Mouse (Mus musculus) heart, postnatal 10 days (tissue): ENCODE measurements at regions not wholly inside any gene's neighbourhood (a gene's known extent, or its start where the extent isn't known, plus 50 kb on each side); places are given as distances from the start of the nearest gene placed in this dataset.
A peak's percentile ranks its signal among the peaks of the same experiment; 100 is the strongest.

Experiments
- DNase-seq, 2 experiments: peaks; one replicate each; pipeline ENCODE4 v3.0.0; 2021
- intact Hi-C: fragments of 180-260 bp; cut with DNase I; formaldehyde crosslinking; loops from one replicate; pipeline ENCODE4 v1.15.1; 2025

GRCm38 (mm10) chr13:107944831-107945230 lies 99.4 kb upstream of the Smim15 start:
- peak in 1 of 2 experiments; percentile 38 for DNase-seq

GRCm38 (mm10) chr13:107942979-107943378 lies 101.3 kb upstream of the Smim15 start:
- no peak for DNase-seq
- intact Hi-C loops = loop anchor here (5.0 kb wide), 1 partner anchor 41 kb away; no protein-coding TSS in a partner anchor

More at GRCm38 (mm10) chr13:107944831-107945230, 99.4 kb upstream of the Smim15 start:
- intact Hi-C loops = loop anchor here (5.0 kb wide), 1 partner anchor 43 kb away; no protein-coding TSS in a partner anchor

- intact Hi-C loops = loop anchor here (5.0 kb wide), 1 partner anchor 40 kb away; no protein-coding TSS in a partner anchor
Measured at GRCm38 (mm10) chr13:107942297-107942962, 101.8 kb upstream of the Smim15 start.

GRCm38 (mm10) chr13:107939916-107940646 lies 104.2 kb upstream of the Smim15 start:
- intact Hi-C loops = loop anchor here (5.0 kb wide), 1 partner anchor 38 kb away; no protein-coding TSS in a partner anchor
- peak; percentile 62 to 67 for DNase-seq

More at GRCm38 (mm10) chr13:107942297-107942962, 101.8 kb upstream of the Smim15 start:
- DNase-seq = no peak

GRCm38 (mm10) chr13:107935611-107936010 lies 108.6 kb upstream of the Smim15 start:
- no peak for DNase-seq
- intact Hi-C loops = no loop called here

- intact Hi-C loops = no loop called here
Measured at GRCm38 (mm10) chr13:107934691-107935090, 109.6 kb upstream of the Smim15 start.

GRCm38 (mm10) chr13:107933598-107934571 lies 110.4 kb upstream of the Smim15 start:
- peak in 1 of 2 experiments; percentile 9 for DNase-seq
- intact Hi-C loops = no loop called here

More at GRCm38 (mm10) chr13:107934691-107935090, 109.6 kb upstream of the Smim15 start:
- DNase-seq = peak in 1 of 2 experiments; percentile 5

- intact Hi-C loops = no loop called here
- DNase-seq = no peak
Measured at GRCm38 (mm10) chr13:107932423-107933032, 111.7 kb upstream of the Smim15 start.

GRCm38 (mm10) chr13:107931216-107931615 lies 113.0 kb upstream of the Smim15 start:
- no peak for DNase-seq
- intact Hi-C loops = no loop called here

- no peak for DNase-seq
- intact Hi-C loops = loop anchor here (5.0 kb wide), 1 partner anchor 600 kb away; no protein-coding TSS in a partner anchor
Measured at GRCm38 (mm10) chr13:107927499-107928215, 116.6 kb upstream of the Smim15 start.

GRCm38 (mm10) chr13:107925470-107925869 lies 118.8 kb upstream of the Smim15 start:
- intact Hi-C loops = loop anchor here (5.0 kb wide), 1 partner anchor 598 kb away; no protein-coding TSS in a partner anchor
- DNase-seq = no peak

- DNase-seq = peak; percentile 29 to 33
- intact Hi-C loops = no loop called here
Measured at GRCm38 (mm10) chr13:107923129-107924114, 120.8 kb upstream of the Smim15 start.

- intact Hi-C loops = no loop called here
- no peak for DNase-seq
Measured at GRCm38 (mm10) chr13:107919403-107919802, 124.8 kb upstream of the Smim15 start.

GRCm38 (mm10) chr13:107918478-107918877 lies 125.8 kb upstream of the Smim15 start:
- DNase-seq = no peak
- intact Hi-C loops = no loop called here

GRCm38 (mm10) chr13:107918065-107918464 lies 126.2 kb upstream of the Smim15 start:
- intact Hi-C loops = no loop called here
- no peak for DNase-seq

- intact Hi-C loops = no loop called here
- no peak for DNase-seq
Measured at GRCm38 (mm10) chr13:107917564-107917963, 126.7 kb upstream of the Smim15 start.

GRCm38 (mm10) chr13:107910125-107910524 lies 134.1 kb upstream of the Smim15 start:
- DNase-seq = no peak
- intact Hi-C loops = no loop called here
